Mouse (Mus musculus): Measurements from ENCODE around the gene Prkg1. TPM values are rescaled to one million over a fixed set of nuclear protein-coding genes. Genes with fewer than 3 reads are reported as not detected.

The Prkg1 gene
- polyA plus RNA-seq, 1 experiment from 2014 or later = 2.2 TPM

DNA sequence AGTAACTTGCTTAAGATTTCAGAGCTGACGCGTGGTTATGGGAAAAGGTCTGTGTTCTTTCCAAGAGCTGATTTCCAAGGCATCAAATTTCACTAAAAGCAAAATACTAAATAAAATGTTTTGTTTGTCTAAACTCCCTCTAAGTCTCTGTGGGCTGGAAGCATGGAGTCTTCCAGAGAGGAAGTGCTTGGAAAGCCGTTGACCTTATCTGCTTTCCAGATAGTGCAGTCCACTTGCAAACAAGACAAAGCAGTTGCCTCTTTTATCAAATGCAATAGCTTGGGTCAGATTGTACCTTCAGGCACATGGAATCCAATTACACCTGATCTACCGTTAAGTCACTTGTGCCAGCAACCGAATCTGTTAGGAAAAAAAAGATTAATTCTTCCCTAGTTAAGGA, 340.5 kb downstream of the Prkg1 start:
- H3K36me3 ChIP-seq (ENCODE audit: control insufficient read depth, insufficient read depth, low read length) = no peaks in the 10 kb centered on the region
- no peak for DNase-seq (ENCODE audit: low spot score)
- 60% methylated on average over 5 of the region's 5 CpGs for WGBS
- no peak for ATAC-seq (replicated peaks; ENCODE audit: low FRiP score)
- no peak overlapping the region for H3K9ac ChIP-seq (ENCODE audit: low read depth, low read length)
- H3K9me3 ChIP-seq (ENCODE audit: control insufficient read depth, low read length) = no peaks in the 10 kb centered on the region
- H3K4me2 ChIP-seq = no peak overlapping the region
- H3K27me3 ChIP-seq (replicated peaks; ENCODE audit: control insufficient read depth, insufficient read depth, low read length) = no peaks in the 10 kb centered on the region
- H3K4me1 ChIP-seq (replicated peaks; ENCODE audit: control insufficient read depth, insufficient read depth, low read length) = no peaks in the 10 kb centered on the region
- H3K27ac ChIP-seq (ENCODE audit: low read depth, low read length) = no peak overlapping the region
- H3K4me3 ChIP-seq (ENCODE audit: low read depth, low read length) = no peak overlapping the region

DNA sequence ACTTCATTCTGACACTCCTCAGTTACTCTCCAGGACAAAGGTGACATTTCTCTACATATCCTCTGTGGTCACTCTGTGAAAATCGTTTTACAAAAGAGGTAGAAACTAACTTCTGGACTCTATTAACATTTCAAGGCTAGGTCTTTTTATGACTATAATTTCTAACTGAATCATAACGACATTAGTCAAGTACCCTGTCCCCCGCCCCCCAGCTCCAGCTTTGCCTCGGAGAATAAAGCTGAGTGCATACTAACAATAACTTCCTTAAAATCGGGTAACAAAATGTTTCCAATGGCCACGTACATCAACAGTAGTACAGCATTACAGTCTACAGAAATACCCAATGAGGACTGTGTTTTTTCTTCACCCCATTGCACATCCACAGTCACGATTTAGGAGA, 351.3 kb downstream of the Prkg1 start:
- Histone ChIP-seq H3K4me1 (replicated peaks; ENCODE audit: control insufficient read depth, insufficient read depth, low read length) (no peaks in the 10 kb centered on the region), H3K27ac (ENCODE audit: low read depth, low read length) (no peak overlapping the region), H3K27me3 (replicated peaks; ENCODE audit: control insufficient read depth, insufficient read depth, low read length) (no peaks in the 10 kb centered on the region), H3K9ac (ENCODE audit: low read depth, low read length) (no peak overlapping the region), H3K4me3 (ENCODE audit: low read depth, low read length) (no peak overlapping the region), H3K9me3 (ENCODE audit: control insufficient read depth, low read length) (no peaks in the 10 kb centered on the region), H3K4me2 (no peak overlapping the region), H3K36me3 (ENCODE audit: control insufficient read depth, insufficient read depth, low read length) (no peaks in the 10 kb centered on the region)
- WGBS = 82% methylated on average over 7 of the region's 7 CpGs
- ATAC-seq (replicated peaks; ENCODE audit: low FRiP score) = no peak
- no peak for DNase-seq (ENCODE audit: low spot score)

GRCm38 (mm10) chr19:31396096-31396495, 368.7 kb downstream of the Prkg1 start:
- 67% methylated on average over 1 of the region's 1 CpGs for WGBS
- no peaks in the 10 kb centered on the region for H3K36me3 ChIP-seq (ENCODE audit: control insufficient read depth, insufficient read depth, low read length)
- H3K9ac ChIP-seq (ENCODE audit: low read depth, low read length) = no peak overlapping the region
- no peaks in the 10 kb centered on the region for H3K4me1 ChIP-seq (replicated peaks; ENCODE audit: control insufficient read depth, insufficient read depth, low read length)
- no peaks in the 10 kb centered on the region for H3K27me3 ChIP-seq (replicated peaks; ENCODE audit: control insufficient read depth, insufficient read depth, low read length)
- DNase-seq (ENCODE audit: low spot score) (no peak), ATAC-seq (replicated peaks; ENCODE audit: low FRiP score) (no peak)
- H3K4me2 ChIP-seq = no peak overlapping the region
- no peak overlapping the region for H3K4me3 ChIP-seq (ENCODE audit: low read depth, low read length)
- no peaks in the 10 kb centered on the region for H3K9me3 ChIP-seq (ENCODE audit: control insufficient read depth, low read length)
- no peak overlapping the region for H3K27ac ChIP-seq (ENCODE audit: low read depth, low read length)

DNA sequence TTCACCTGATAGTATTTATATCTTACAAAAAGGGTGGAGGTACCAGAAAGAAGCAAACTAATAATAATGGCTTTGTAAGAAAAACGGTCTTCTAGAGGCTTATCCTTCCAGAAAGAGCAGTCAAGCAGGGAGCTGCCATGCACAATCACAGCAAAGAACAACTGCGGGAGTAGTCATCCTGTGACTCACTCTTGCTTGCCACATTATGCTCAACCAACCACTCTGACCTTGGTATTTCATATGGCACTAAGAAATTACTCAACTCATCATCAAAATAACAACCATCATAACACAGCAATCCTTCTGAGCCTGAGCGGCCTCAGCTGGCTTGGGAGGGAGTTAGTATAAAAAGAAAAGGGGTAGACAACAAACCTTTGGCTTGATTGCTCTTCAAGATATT, 379.5 kb downstream of the Prkg1 start:
- DNase-seq (ENCODE audit: low spot score) (no peak), ATAC-seq (replicated peaks; ENCODE audit: low FRiP score) (no peak)
- no peaks in the 10 kb centered on the region for H3K36me3 ChIP-seq (ENCODE audit: control insufficient read depth, insufficient read depth, low read length)
- H3K9ac ChIP-seq (ENCODE audit: low read depth, low read length) = no peak overlapping the region
- 87% methylated on average over 3 of the region's 3 CpGs for WGBS
- H3K4me3 ChIP-seq (ENCODE audit: low read depth, low read length) = no peak overlapping the region
- no peak overlapping the region for H3K4me2 ChIP-seq
- no peaks in the 10 kb centered on the region for H3K4me1 ChIP-seq (replicated peaks; ENCODE audit: control insufficient read depth, insufficient read depth, low read length)
- H3K27ac ChIP-seq (ENCODE audit: low read depth, low read length) = no peak overlapping the region
- no peaks in the 10 kb centered on the region for H3K9me3 ChIP-seq (ENCODE audit: control insufficient read depth, low read length)
- no peaks in the 10 kb centered on the region for H3K27me3 ChIP-seq (replicated peaks; ENCODE audit: control insufficient read depth, insufficient read depth, low read length)

GRCm38 (mm10) chr19:31383881-31384280, 381.0 kb downstream of the Prkg1 start:
- DNase-seq (ENCODE audit: low spot score) = no peak
- no peaks in the 10 kb centered on the region for H3K4me1 ChIP-seq (replicated peaks; ENCODE audit: control insufficient read depth, insufficient read depth, low read length)
- H3K9ac ChIP-seq (ENCODE audit: low read depth, low read length) = no peak overlapping the region
- no peaks in the 10 kb centered on the region for H3K9me3 ChIP-seq (ENCODE audit: control insufficient read depth, low read length)
- H3K4me2 ChIP-seq = no peak overlapping the region
- H3K4me3 ChIP-seq (ENCODE audit: low read depth, low read length) = no peak overlapping the region
- no peak overlapping the region for H3K27ac ChIP-seq (ENCODE audit: low read depth, low read length)
- H3K27me3 ChIP-seq (replicated peaks; ENCODE audit: control insufficient read depth, insufficient read depth, low read length) = no peaks in the 10 kb centered on the region
- ATAC-seq (replicated peaks; ENCODE audit: low FRiP score) = no peak
- 69% methylated on average over 5 of the region's 5 CpGs for WGBS
- no peaks in the 10 kb centered on the region for H3K36me3 ChIP-seq (ENCODE audit: control insufficient read depth, insufficient read depth, low read length)

DNA sequence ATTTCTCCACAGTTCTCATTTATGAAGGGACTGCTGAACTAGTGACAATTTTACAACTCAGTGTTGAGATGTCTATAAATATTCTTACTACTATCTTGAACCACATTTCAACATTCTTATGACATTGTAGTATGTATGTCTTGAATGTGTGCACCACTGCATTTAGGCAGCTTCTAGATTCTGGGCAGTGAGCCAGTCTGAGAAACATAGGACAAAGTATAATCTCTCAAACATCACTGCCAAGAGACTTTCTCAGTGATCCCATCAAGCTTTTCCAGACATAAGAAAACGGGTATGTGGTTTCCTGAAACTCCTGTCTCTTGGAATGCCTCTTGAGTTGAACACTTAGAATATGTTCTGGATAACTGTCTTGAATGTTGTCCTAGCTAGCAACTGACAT, 394.7 kb downstream of the Prkg1 start:
- Histone ChIP-seq H3K9ac (ENCODE audit: low read depth, low read length) (no peak overlapping the region), H3K4me1 (replicated peaks; ENCODE audit: control insufficient read depth, insufficient read depth, low read length) (no peaks in the 10 kb centered on the region), H3K27ac (ENCODE audit: low read depth, low read length) (no peak overlapping the region), H3K4me2 (no peak overlapping the region), H3K27me3 (replicated peaks; ENCODE audit: control insufficient read depth, insufficient read depth, low read length) (no peaks in the 10 kb centered on the region), H3K36me3 (ENCODE audit: control insufficient read depth, insufficient read depth, low read length) (no peaks in the 10 kb centered on the region), H3K9me3 (ENCODE audit: control insufficient read depth, low read length) (no peaks in the 10 kb centered on the region), H3K4me3 (ENCODE audit: low read depth, low read length) (no peak overlapping the region)
- DNase-seq (ENCODE audit: low spot score) (no peak), ATAC-seq (replicated peaks; ENCODE audit: low FRiP score) (no peak)
- WGBS = 75% methylated on average over 1 of the region's 1 CpGs

- H3K4me1 ChIP-seq (replicated peaks; ENCODE audit: control insufficient read depth, insufficient read depth, low read length) = no peaks in the 10 kb centered on the region
- no peak overlapping the region for H3K4me2 ChIP-seq
- H3K9me3 ChIP-seq (ENCODE audit: control insufficient read depth, low read length) = no peaks in the 10 kb centered on the region
- DNase-seq (ENCODE audit: low spot score) = no peak
- WGBS = 89% methylated on average over 1 of the region's 1 CpGs
- H3K9ac ChIP-seq (ENCODE audit: low read depth, low read length) = no peak overlapping the region
- H3K4me3 ChIP-seq (ENCODE audit: low read depth, low read length) = no peak overlapping the region
- H3K27me3 ChIP-seq (replicated peaks; ENCODE audit: control insufficient read depth, insufficient read depth, low read length) = no peaks in the 10 kb centered on the region
- no peak for ATAC-seq (replicated peaks; ENCODE audit: low FRiP score)
- no peak overlapping the region for H3K27ac ChIP-seq (ENCODE audit: low read depth, low read length)
- no peaks in the 10 kb centered on the region for H3K36me3 ChIP-seq (ENCODE audit: control insufficient read depth, insufficient read depth, low read length)
Observed at GRCm38 (mm10) chr19:31369116-31369515, 395.7 kb downstream of the Prkg1 start.

DNA sequence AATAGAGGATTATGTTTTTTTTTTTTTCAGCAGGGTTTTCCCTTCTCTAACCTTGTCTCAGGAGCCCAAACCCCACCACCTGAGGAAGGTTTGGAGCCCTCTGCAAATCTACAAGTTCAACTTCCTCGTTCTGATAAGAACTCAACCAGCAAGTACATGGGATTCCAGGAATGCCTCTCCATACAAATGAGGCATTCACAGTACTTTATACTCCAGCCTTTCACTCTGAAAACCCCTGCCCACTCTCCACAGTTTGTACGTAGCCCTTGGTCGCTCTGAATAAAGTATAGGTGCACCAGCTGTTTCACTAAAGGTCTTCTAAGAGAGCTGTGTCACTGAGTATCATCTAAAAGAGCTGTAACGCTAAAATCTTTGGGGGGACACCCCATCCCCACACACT, 402.8 kb downstream of the Prkg1 start:
- ATAC-seq (replicated peaks; ENCODE audit: low FRiP score) = no peak
- Histone ChIP-seq H3K4me2 (no peak overlapping the region), H3K36me3 (ENCODE audit: control insufficient read depth, insufficient read depth, low read length) (no peaks in the 10 kb centered on the region), H3K4me1 (replicated peaks; ENCODE audit: control insufficient read depth, insufficient read depth, low read length) (no peaks in the 10 kb centered on the region), H3K9me3 (ENCODE audit: control insufficient read depth, low read length) (no peaks in the 10 kb centered on the region), H3K9ac (ENCODE audit: low read depth, low read length) (no peak overlapping the region), H3K27ac (ENCODE audit: low read depth, low read length) (no peak overlapping the region), H3K27me3 (replicated peaks; ENCODE audit: control insufficient read depth, insufficient read depth, low read length) (no peaks in the 10 kb centered on the region), H3K4me3 (ENCODE audit: low read depth, low read length) (no peak overlapping the region)
- no peak for DNase-seq (ENCODE audit: low spot score)
- WGBS = 67% methylated on average over 4 of the region's 4 CpGs

DNA sequence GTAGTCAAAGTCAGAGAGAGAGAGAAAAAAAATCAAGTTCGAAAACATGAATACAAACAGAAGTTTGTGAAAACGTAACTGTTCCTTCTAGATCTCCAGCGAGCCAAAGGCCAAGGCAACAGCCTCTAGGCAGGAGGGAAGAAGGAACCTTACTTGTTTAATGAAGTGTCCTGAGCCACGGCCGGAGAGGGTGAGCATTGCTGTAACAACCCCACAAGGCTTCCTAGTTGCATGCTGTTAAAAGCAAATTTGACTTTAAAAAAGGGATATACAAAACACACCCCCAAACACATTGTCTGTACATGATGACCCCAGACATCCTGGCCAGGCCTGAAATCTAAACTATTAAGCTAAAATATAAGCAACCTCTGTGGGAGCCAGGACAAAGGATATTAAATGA, 403.3 kb downstream of the Prkg1 start:
- WGBS = 76% methylated on average over 5 of the region's 5 CpGs
- no peak for ATAC-seq (replicated peaks; ENCODE audit: low FRiP score)
- Histone ChIP-seq H3K36me3 (ENCODE audit: control insufficient read depth, insufficient read depth, low read length) (no peaks in the 10 kb centered on the region), H3K27me3 (replicated peaks; ENCODE audit: control insufficient read depth, insufficient read depth, low read length) (no peaks in the 10 kb centered on the region), H3K27ac (ENCODE audit: low read depth, low read length) (no peak overlapping the region), H3K4me1 (replicated peaks; ENCODE audit: control insufficient read depth, insufficient read depth, low read length) (no peaks in the 10 kb centered on the region), H3K4me3 (ENCODE audit: low read depth, low read length) (no peak overlapping the region), H3K9ac (ENCODE audit: low read depth, low read length) (no peak overlapping the region), H3K4me2 (no peak overlapping the region), H3K9me3 (ENCODE audit: control insufficient read depth, low read length) (no peaks in the 10 kb centered on the region)
- no peak for DNase-seq (ENCODE audit: low spot score)

Measured in liver, embryonic 11.5 days (tissue).